Mouse (Mus musculus): ENCODE results near the gene 1110008P14Rik.

GRCm38 (mm10) chr2:32382689-32383088, 951 bp upstream of the 1110008P14Rik start:
- no peak for TF ChIP-seq PAX5 (IDR thresholded peaks at IDR 0.05; ENCODE audit: low read length)
- no peak for TF ChIP-seq ZC3H11A (IDR thresholded peaks at IDR 0.05; ENCODE audit: low read depth, low read length)
- TF ChIP-seq MYC (IDR thresholded peaks at IDR 0.05; ENCODE audit: low read depth, low read length) = no peak
- TF ChIP-seq USF1 (IDR thresholded peaks at IDR 0.05; ENCODE audit: low read depth, low read length) = no peak
- no peak for TF ChIP-seq POLR2A (IDR thresholded peaks at IDR 0.05; ENCODE audit: low read depth, low read length)
- no peak for TF ChIP-seq UBTF (IDR thresholded peaks at IDR 0.05; ENCODE audit: low read depth, low read length)

All from CH12.LX (cell line).